Mouse (Mus musculus) cortical plate, adult 2 months (tissue): ENCODE data around the gene Pigz.

Experiments
- CTCF ChIP-seq: fragments of 200-500 bp; IDR thresholded peaks from 2 replicates; pipeline ENCODE4 v1.5.1; 2011; ENCODE audit warnings: mild to moderate bottlenecking, control low read depth, low read length; ENCODE audit not compliant: insufficient read depth; ENCODE audit errors: extremely low read depth
- POLR2A ChIP-seq: fragments of 200-500 bp; IDR thresholded peaks from 2 replicates; pipeline ENCODE4 v1.6.1; 2011; ENCODE audit warnings: mild to moderate bottlenecking, low read length, control low read depth; ENCODE audit not compliant: insufficient read depth; ENCODE audit errors: extremely low read depth

GRCm38 (mm10) chr16:31917776-31918175, 15.9 kb upstream of the Pigz start:
- no peak for TF ChIP-seq CTCF
- no peak for TF ChIP-seq POLR2A
